Mouse (Mus musculus) limb, embryonic 13.5 days (tissue): ENCODE measurements at regions not wholly inside any gene's neighbourhood (a gene's known extent, or its start where the extent isn't known, plus 50 kb on each side); places are given as distances from the start of the nearest gene placed in this dataset.

Experiments used
- ATAC-seq: fragments of 200-750 bp; cut with Nextera tagmentation; 2 replicates; pipeline ENCODE4 v1.8.0; 2017; ENCODE audit warnings: low read depth, moderate number of reproducible peaks, moderate TSS enrichment; ENCODE audit not compliant: low FRiP score
- H3K27ac ChIP-seq: fragments of 300-500 bp; sonication (generic); 2 replicates; pipeline ENCODE4 v1.5.1; 2015; ENCODE audit warnings: inconsistent platforms, mild to moderate bottlenecking, moderate library complexity
- H3K27me3 ChIP-seq: fragments of 300-500 bp; sonication (generic); 2 replicates; pipeline ENCODE4 v1.6.1; 2015; ENCODE audit warnings: mild to moderate bottlenecking, inconsistent platforms
- H3K36me3 ChIP-seq: fragments of 300-500 bp; sonication (generic); 2 replicates; pipeline ENCODE4 v1.6.1; 2015; ENCODE audit warnings: inconsistent platforms, mild to moderate bottlenecking, moderate library complexity
- H3K4me1 ChIP-seq: fragments of 300-500 bp; sonication (generic); 2 replicates; pipeline ENCODE4 v1.6.1; 2015; ENCODE audit warnings: inconsistent platforms
- H3K4me2 ChIP-seq: fragments of 300-500 bp; sonication (generic); replicated peaks from 2 replicates; pipeline ENCODE4 v1.6.1; 2015; ENCODE audit warnings: inconsistent platforms, mild to moderate bottlenecking, moderate library complexity
- H3K4me3 ChIP-seq: fragments of 300-500 bp; sonication (generic); 2 replicates; pipeline ENCODE4 v1.5.1; 2015; ENCODE audit warnings: moderate library complexity, mild to moderate bottlenecking, inconsistent platforms
- H3K9ac ChIP-seq: fragments of 300-500 bp; sonication (generic); 2 replicates; pipeline ENCODE4 v1.6.1; 2015; ENCODE audit warnings: mild to moderate bottlenecking, inconsistent platforms
- H3K9me3 ChIP-seq: fragments of 300-500 bp; sonication (generic); 2 replicates; pipeline ENCODE4 v1.6.1; 2016; ENCODE audit warnings: inconsistent platforms
- WGBS: fragments of 180-500 bp; shearing (Covaris S2); methylation state at CpG from one replicate; pipeline ENCODE4 v1.1.7; 2015; 5-methylcytosine and 5-hydroxymethylcytosine counted together

DNA sequence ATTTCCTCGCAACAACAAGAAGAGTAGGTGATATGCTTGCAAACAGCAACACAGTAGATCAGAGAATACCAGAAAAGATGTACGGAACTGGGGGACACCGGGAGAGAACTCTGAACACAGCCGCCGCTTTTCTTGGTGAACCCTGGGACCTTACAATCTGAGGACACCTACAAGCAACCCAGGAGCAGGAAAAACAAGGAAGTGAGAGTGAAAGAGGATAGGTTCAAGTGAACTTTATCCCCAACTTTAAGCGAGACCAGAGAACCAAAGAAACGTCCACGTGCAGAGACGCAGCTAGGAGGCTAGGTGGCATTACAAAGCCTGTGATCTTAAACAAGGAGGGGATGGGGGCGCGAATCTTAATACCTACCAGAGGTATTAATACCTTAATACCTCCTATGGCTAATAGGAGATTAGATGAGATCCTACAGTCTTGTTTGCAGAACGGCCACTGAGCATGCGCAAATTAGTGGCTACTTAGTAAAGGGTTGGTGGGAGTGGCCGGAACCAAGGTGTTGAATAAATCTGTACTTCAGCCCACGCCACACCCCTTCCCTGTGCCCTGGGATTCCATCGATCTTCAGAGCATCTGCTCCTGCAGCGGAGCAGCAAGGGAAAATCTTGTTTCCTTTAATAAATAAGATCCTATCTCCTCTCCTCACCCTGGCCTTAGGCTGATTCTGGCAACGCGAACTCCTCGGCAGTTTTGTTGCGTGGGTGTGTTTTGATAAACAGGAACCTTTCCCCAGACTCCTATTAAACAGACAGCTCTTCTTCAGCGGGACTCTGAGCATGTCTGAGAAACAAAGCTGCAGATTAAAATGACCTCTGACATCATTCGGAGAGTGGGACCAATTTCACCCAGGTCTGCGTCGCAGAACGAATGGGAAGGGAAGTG lies 64.6 kb upstream of the Cdh5 start:
- Histone ChIP-seq H3K4me2 (no peak overlapping the region), H3K4me1 (peaks cover 5% of the 10 kb centered on the region; the same call in 1 of the 2 replicates), H3K4me3 (no peak overlapping the region), H3K9ac (no peak overlapping the region), H3K27ac (no peak overlapping the region), H3K36me3 (no peaks in the 10 kb centered on the region), H3K27me3 (no peaks in the 10 kb centered on the region), H3K9me3 (peaks cover 2% of the 10 kb centered on the region; the same call in 1 of the 2 replicates)
- 82% methylated on average over 26 of the region's 26 CpGs for WGBS
- ATAC-seq = no peak

DNA sequence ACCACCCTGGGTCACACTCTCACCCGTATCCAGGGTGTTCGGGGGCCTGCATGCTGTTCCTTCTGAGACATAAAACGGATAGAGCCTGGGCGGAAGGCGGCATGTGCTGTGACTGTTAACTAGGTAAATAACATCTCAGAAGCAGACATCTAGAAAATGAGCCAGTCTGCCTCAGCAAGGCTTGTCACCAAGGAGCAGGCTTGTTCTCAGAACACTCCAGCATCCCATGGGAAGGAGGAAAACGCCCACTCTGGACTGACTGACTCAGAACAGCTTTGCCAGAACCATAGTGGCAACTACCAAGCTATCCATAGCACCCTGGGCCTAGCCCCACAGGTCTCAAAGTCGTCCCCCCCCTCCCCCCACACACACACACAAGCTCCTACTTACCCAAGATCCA lies 63.8 kb upstream of the Cdh5 start:
- Histone ChIP-seq H3K4me1 (peaks cover 13% of the 10 kb centered on the region), H3K9me3 (no peaks in the 10 kb centered on the region), H3K9ac (no peak overlapping the region), H3K4me2 (no peak overlapping the region), H3K4me3 (no peak overlapping the region), H3K36me3 (no peaks in the 10 kb centered on the region), H3K27ac (no peak overlapping the region), H3K27me3 (no peaks in the 10 kb centered on the region)
- ATAC-seq = no peak
- WGBS = 83% methylated on average over 7 of the region's 7 CpGs

DNA sequence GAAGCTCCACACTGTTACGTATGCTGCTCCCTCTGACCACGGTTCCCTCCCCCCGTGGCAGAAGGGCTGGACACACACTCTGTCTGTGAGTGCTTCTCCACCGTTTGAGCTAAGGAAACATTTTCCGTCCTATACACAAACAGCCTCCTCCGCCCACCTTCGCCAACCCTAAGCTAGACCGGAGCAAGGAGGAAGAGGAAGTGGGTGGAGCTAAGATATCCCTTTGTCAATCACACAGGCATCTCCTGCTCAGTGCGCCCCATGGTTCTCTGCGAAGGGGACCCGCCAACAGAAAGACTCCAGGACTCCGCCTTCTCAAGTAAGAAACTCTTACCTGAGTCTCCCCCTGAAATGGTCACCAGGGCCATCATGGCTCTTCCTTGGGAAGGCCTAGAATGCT lies 61.9 kb upstream of the Cdh5 start:
- no peak overlapping the region for H3K9ac ChIP-seq
- no peaks in the 10 kb centered on the region for H3K36me3 ChIP-seq
- H3K27ac ChIP-seq = no peak overlapping the region
- no peaks in the 10 kb centered on the region for H3K27me3 ChIP-seq
- no peak overlapping the region for H3K4me2 ChIP-seq
- peaks cover 19% of the 10 kb centered on the region for H3K4me1 ChIP-seq
- 87% methylated on average over 12 of the region's 12 CpGs for WGBS
- ATAC-seq = peak; percentile 45; the same call in 1 of the 2 replicates
- H3K9me3 ChIP-seq = no peaks in the 10 kb centered on the region
- H3K4me3 ChIP-seq = no peak overlapping the region

DNA sequence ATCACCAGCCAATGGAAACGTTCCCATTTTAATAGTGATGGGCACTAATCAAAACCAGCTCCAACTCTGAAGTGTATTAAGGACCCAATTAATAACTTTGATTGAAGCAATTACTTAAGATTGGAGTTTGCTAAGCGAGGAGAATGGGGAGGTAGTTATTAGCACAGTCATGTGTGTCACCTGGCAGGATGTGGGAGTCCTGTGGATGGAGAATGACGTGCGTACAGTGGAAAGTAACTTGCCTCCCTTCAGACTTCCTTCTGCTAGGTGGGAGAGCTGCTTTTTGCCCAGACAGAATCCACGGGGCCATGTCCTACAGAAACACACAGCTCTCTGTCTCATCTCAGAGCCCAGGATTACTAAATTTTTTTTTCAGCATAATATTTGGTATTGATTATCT lies 59.9 kb upstream of the Cdh5 start:
- Histone ChIP-seq H3K4me2 (no peak overlapping the region), H3K4me1 (peaks cover 21% of the 10 kb centered on the region), H3K9me3 (peaks cover 5% of the 10 kb centered on the region; the same call in 1 of the 2 replicates), H3K36me3 (no peaks in the 10 kb centered on the region), H3K27ac (no peak overlapping the region), H3K9ac (no peak overlapping the region), H3K27me3 (no peaks in the 10 kb centered on the region), H3K4me3 (no peak overlapping the region)
- no peak for ATAC-seq
- 28% methylated on average over 5 of the region's 5 CpGs for WGBS

DNA sequence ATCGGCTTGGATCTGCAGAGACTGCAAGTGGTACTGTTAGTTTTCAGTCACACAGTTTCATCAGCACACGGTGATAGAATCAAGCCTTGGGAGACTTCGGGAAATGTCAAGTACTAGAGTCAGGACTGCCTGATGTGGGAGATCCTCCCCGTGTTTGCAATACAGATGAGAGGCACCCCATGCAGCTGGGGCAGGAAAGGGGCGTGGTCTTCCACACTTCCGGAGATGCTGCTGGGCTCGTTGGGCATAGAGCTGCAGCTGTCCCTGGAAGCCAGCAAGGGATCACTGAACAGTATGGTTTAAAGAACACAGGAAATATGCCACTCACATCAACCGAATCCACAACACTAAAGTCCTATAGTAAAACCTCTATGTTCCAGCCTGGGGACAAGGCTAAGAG lies 59.0 kb upstream of the Cdh5 start:
- H3K27me3 ChIP-seq = no peaks in the 10 kb centered on the region
- H3K4me3 ChIP-seq = no peak overlapping the region
- 27% methylated on average over 8 of the region's 8 CpGs for WGBS
- peaks cover 21% of the 10 kb centered on the region for H3K4me1 ChIP-seq
- no peak overlapping the region for H3K9ac ChIP-seq
- ATAC-seq = no peak
- H3K9me3 ChIP-seq = peaks cover 5% of the 10 kb centered on the region; the same call in 1 of the 2 replicates
- no peaks in the 10 kb centered on the region for H3K36me3 ChIP-seq
- H3K27ac ChIP-seq = no peak overlapping the region
- H3K4me2 ChIP-seq = no peak overlapping the region

DNA sequence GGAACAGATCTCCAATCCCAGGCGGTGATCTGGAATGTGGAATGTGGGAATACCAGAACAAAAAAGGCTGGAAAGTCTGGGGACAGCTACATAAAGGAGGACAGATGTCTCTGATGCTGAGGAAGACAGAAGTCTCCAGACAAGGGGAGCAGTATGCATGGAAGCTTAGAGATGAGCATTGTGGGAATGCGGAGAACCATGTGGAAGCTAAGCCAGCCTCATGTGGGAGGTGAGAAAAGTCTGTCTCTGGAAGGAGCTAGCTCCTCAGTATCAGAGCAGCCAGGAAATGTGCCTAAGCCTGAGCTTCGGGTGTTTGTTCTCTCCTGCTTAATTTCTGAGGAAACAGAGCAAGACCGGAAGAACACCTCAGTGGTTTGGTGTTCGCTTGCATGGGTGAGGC lies 53.4 kb upstream of the Cdh5 start:
- no peak for ATAC-seq
- Histone ChIP-seq H3K9ac (no peak overlapping the region), H3K27me3 (no peaks in the 10 kb centered on the region), H3K4me1 (peaks cover 23% of the 10 kb centered on the region), H3K4me3 (no peak overlapping the region), H3K27ac (no peak overlapping the region), H3K36me3 (no peaks in the 10 kb centered on the region), H3K9me3 (peaks cover 5% of the 10 kb centered on the region; the same call in 1 of the 2 replicates), H3K4me2 (no peak overlapping the region)
- 63% methylated on average over 5 of the region's 5 CpGs for WGBS

DNA sequence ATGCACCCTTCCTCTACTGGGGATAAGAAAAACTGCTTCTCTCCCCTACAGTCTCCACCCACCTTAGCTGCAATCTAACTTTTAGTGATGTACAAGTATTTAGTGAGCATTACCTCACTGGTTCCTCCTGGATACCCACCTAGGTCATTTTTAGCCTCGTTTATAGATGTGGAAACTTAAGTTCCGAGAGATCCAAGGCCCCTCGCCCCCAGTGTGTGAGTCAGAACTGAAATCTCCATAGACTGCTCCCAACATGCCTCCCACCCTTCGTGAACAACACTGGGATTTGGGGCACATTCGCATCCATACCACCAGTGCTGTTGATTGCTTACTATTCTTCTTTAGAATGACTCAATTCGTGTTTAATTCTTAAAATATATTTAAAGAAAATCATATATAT lies 52.2 kb upstream of the Cdh5 start:
- Histone ChIP-seq H3K27ac (no peak overlapping the region), H3K27me3 (no peaks in the 10 kb centered on the region), H3K9ac (no peak overlapping the region), H3K4me3 (no peak overlapping the region), H3K9me3 (peaks cover 5% of the 10 kb centered on the region; the same call in 1 of the 2 replicates), H3K4me1 (peaks cover 21% of the 10 kb centered on the region), H3K36me3 (no peaks in the 10 kb centered on the region), H3K4me2 (no peak overlapping the region)
- no peak for ATAC-seq
- WGBS = 86% methylated on average over 6 of the region's 6 CpGs

DNA sequence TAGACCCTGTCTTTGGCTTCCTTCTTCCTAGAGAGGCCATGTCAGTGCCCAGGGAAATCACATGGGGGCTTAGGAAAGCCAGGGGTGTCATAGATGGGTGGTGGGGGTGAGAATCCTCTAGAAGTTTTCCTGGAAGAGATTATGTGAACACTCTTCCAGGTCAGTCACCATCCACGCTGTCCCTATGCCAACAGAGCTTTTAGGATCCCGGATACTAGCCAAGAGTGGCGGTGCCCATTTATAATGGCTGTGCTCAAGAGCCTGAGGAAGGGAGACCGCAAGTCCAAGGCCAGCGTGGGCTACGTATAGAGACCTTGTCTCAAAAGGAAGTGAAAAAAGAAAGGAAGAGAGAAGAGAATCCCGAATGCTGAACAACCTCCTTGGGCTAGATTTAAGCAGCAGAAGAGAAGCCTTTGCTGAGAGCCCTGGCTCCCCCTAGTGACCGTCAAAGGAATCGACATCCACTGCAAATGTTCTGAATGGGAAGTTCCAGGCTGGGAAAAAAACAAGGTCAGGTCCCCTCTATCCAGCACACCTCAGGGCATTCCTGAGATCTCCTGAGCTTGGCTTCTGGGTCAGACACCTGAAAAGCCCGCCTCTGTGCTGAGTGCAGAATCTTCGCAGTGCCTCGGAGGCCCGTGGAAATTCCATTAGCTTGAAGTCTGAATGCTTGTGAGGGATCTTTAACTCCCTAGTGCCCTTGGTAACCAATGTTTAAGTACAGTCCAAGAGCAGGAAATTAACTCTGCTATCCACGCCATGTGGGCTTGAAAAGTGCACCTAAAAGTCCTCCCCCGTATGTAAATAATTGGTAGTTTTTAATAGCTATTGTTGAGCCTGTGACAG lies 50.5 kb upstream of the Cdh5 start:
- no peaks in the 10 kb centered on the region; the same call in 1 of the 2 replicates for H3K9me3 ChIP-seq
- peak; percentile 29; the same call in 1 of the 2 replicates for ATAC-seq
- H3K4me2 ChIP-seq = peak overlapping the region; percentile 35
- no peak overlapping the region for H3K9ac ChIP-seq
- H3K4me3 ChIP-seq = no peak overlapping the region
- peaks cover 21% of the 10 kb centered on the region for H3K4me1 ChIP-seq
- no peaks in the 10 kb centered on the region for H3K27me3 ChIP-seq
- no peaks in the 10 kb centered on the region for H3K36me3 ChIP-seq
- 25% methylated on average over 15 of the region's 15 CpGs for WGBS
- H3K27ac ChIP-seq = no peak overlapping the region

DNA sequence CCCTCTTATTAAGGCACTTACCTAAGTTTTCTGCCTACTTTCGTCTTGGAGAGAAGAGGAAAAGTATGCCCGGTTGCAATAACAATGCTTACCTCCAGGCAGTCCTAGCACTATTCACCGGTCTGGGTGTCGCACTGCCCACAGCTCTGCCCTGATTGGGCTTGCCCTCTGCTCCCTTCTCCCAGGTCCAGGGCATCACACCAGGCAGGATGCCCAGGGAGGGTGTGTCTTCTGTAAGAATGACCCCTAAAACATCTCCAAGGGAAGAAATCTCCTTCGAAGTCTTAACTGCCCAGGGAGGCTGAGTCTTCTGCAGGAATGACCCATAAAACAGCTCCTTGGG lies 49.9 kb upstream of the Cdh5 start:
- WGBS = 41% methylated on average over 5 of the region's 5 CpGs
- no peaks in the 10 kb centered on the region for H3K27me3 ChIP-seq
- H3K36me3 ChIP-seq = no peaks in the 10 kb centered on the region
- no peak overlapping the region for H3K4me3 ChIP-seq
- H3K9me3 ChIP-seq = no peaks in the 10 kb centered on the region; the same call in 1 of the 2 replicates
- peaks cover 18% of the 10 kb centered on the region for H3K4me1 ChIP-seq
- no peak overlapping the region for H3K9ac ChIP-seq
- no peak overlapping the region for H3K27ac ChIP-seq
- 0 out of 2 replicates have a peak overlapping the region, but pooled peaks have one; percentile 35 for H3K4me2 ChIP-seq
- no peak for ATAC-seq
